Mouse (Mus musculus): ENCODE results near the gene Spryd3.
"Not testable (repeated sequence)": the region's sequence is repeated elsewhere in the genome, so short reads cannot be mapped to it uniquely, and the experiment has no call there.

Spryd3 gene

DNA sequence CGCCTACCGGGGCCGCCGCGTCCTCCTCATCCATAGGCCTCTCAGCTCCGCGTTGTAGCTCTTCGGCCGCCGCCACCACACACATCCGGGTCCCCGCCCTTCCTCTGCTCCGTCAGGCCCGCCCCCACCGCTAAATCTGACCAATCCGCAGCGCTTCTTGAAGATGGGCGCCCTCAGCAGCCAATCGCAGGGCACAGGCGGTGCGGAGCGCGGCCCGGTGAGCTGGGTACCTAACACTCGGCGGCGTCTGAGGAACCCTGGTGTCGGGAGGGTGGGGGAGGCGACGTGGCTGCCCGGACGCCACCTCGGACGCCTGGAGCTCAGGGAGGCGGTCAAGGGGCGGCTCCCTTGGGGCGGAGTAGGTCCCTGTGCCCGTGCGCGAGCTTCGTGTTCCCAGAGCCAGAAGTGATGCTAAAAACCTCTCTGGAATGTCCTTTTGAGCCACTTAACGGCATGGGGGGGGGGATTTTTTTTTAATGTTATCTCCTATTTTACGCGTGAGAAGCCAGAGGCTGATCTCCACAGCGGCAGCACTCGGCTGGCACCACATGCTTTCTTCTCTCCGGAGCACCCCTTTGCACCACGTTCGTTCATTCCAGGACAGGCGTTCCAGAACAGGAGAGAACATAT, at the start of gene Spryd3:
TSS of gene Spryd3 (minus strand) at position 106 of the 630 bp plus-strand sequence.
- peak; percentile 96 for DNase-seq (ENCODE audit: low spot score)

DNA sequence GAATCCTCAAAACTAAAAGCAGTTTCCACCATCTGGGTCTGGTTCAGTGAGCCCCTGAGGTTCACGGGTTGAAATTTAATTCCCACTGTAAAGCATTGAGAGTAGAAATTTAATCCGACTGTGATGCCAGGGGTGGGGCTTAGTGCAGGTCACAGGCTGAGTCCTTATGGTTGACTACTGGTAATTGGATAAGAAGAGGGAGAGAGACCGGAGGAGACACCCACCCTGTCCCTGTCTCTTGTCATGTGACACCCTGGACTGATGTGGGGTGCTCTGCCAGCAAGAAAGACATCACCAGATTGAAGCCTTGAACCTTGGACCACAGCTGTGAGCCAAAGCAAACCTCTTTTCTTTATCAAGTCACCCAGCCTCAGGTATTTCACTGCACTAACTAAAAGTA, 47.0 kb upstream of the Spryd3 start:
- no peak for DNase-seq (ENCODE audit: low spot score)

DNA sequence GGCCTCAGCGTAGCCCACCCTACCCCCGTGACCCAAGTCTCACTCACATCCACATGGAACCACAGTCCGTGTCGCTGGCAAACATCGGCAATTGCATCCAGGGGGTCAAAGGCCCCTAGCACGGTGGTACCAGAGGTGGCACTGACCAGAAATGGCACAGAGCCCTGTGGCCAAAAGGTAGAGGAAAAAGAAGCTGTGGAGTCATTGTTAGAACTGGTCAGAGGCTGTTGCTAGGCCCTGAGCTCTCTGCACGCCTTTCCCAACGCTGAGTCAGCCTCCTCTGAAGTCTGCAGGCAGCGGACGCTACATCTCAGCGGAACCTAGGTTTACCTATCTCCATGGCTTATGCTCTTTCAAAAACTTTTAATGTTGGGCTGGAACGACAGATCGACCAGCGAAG, 43.9 kb upstream of the Spryd3 start:
- DNase-seq (ENCODE audit: low spot score), result no peak

DNA sequence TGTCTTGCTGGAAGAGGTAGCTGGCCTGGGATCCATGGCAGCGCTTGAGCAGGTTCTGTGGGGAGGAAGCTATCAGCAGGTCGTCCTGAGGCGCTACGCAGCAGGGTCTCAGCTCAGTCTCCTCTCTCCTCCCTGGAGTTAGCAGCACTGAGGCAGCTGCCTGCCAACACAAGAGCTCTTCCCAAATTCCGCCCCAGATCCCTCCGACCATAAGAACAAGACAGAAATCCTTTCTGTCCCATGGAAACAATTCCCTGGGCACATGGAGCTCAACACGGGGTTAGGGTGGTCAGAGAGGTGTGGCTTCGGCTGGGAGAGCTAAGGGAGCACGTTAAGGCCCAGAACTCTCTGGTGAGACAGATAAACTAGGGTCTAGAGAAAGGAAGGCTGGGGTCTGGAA, 43.1 kb upstream of the Spryd3 start:
- DNase-seq (ENCODE audit: low spot score), result no peak

DNA sequence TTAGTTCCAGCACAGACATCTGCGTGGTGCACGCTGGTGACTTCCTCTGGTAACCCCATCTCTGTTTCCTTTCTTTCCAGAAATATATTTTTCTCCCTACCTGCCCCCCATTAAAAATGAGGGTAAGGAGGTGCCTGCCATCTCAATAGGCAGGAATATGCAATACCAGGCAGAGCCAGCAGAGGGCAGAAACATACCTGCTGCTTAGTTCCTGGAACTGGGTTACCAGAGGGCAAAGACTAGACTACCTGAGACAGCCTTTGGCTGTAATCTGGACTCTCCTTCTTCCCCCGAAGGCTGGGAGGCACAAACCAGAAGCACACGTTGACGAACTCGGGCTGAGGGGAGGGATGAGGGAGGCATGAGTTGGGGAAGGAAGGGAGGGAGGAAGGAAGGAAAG, 42.2 kb upstream of the Spryd3 start:
- peak; percentile 78 for DNase-seq (ENCODE audit: low spot score)

DNA sequence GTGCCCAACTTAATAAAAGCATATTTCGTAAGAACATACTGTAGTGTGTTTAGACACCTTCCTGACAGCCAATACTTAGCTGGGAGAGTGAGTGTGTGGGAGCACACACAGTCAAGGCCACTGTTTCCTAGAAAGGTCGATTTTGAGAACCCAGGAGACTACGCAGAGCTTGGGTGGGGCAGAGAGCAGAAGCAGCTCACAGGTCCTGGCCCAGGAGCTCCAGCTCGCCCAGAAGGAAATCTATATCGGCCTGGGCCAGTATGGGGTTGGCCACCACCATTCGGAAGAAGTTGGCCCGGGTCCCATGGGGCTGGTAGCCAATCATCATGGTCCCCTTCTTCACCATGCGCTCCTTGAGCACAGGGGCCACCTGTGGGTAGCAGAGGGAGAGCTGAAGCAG, 41.4 kb upstream of the Spryd3 start:
- DNase-seq (ENCODE audit: low spot score), result no peak

DNA sequence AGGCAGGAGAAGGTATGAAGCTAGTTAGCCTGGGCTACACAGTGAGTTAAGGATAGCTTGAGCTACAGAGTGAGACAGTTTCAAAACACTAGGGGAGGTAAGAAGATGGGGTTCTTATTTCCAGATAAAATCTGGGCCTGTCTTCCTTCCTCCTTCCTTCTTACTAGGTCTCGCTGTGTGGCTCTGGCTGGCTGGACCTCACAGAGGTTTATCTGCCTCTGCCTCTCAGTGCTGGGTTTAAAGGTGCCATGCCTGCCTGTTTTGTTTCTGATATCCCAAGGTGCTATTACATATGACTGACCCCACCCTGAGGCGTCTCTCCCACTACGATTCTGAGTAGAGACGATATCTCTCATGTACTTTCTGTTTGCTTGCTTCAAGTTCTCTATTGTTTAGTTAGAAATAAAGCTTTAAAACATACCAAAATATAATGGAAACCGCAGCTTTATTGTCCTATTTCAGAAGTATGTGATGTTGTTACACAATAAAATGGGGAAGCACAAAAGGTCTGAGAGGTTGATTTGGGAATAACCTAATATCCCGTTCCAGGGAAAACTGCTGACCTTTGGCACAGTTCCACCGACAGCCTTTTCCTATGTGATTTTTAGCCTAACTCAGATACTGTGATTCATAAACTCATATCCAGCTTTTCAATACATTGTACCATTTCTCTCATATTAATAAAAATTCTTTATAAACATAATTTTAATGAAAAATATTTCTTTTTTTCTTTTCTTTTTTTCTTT, 40.7 kb upstream of the Spryd3 start:
- DNase-seq (ENCODE audit: low spot score), result no peak

DNA sequence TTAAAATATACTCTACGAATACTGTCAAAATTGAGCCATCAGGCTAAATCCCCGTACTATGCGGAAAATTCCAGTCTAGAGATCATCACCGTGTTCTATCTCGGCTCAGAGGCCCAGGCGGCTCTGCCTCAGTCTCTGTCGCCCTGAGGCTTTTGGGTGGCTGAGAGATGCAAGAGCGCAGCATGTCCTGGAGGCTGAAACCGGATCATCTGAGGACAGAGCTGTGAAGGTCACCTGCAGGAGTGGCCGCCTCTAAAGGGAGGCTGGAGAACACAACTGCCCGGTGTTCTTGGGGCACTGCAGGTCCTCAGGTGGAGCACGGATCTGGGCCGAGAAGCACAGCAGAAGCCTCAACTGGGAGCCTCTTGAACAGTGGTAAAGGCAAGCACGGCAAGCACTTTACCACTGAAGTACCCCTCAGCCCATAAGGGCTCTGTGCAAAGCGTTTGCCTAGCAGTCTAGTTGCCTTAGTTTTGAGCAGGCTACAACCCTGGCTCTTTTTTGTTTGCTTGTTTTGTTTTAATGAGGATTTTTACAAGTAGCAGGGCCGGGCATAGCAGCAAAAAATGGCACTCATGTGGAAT, 39.8 kb upstream of the Spryd3 start:
- no peak for DNase-seq (ENCODE audit: low spot score)

DNA sequence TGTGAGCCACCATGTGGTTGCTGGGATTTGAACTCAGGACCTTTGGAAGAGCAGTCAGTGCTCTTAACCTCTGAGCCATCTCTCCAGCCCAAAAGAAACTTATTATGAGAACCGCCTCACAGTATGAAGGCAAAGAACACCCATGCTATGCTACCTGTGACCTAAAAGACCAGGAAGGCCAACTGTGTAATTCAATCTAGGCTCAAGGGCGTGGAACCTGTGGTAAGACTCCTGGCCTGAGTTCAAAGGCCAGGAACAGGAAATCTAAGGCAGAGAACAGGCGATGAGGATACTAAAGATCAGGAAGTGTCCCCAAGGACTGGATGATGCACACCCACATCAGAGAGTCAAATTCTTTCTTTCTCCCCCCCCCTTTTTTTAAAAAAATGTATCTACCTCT, 37.5 kb upstream of the Spryd3 start:
- DNase-seq (ENCODE audit: low spot score), result no peak

DNA sequence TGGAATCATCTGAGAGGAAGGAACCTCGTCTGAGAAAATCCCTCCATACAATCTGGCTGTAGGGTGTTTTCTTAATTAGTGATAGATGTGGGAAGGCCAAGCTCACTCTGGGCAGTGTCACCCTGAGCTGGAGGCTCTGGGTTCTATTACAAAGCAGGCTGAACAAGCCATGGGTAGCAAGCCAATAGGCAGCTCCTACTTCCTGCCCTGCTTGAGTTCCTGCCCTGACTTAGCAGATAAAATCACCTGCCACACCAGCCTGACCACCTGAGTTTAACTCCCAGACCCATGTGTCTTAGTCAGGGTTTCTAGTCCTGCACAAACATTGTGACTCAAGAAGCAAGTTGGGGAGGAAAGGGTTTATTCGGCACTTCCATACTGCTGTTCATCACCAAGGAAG, 33.0 kb upstream of the Spryd3 start:
- no peak for DNase-seq (ENCODE audit: low spot score)

DNA sequence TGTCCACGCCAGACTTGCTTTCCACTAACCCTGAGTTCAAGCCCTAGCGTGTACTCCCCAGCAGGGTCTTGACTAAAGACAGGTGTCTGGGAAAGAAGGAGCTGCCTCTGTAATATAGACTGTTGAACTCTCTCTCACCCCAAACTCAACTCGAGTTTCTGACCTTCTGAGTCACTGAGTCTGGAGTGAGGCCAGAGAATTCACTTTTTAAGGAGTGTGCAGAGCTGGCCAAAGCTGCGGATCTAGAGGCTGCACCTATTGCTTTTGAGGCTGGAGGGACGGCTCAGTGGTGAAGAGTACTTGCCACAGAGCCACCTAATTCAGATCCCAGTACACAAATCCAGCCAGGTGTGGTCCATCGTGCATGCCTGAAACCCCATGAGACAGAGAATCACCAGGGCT, 31.6 kb upstream of the Spryd3 start:
- DNase-seq (ENCODE audit: low spot score), result peak; percentile 70

DNA sequence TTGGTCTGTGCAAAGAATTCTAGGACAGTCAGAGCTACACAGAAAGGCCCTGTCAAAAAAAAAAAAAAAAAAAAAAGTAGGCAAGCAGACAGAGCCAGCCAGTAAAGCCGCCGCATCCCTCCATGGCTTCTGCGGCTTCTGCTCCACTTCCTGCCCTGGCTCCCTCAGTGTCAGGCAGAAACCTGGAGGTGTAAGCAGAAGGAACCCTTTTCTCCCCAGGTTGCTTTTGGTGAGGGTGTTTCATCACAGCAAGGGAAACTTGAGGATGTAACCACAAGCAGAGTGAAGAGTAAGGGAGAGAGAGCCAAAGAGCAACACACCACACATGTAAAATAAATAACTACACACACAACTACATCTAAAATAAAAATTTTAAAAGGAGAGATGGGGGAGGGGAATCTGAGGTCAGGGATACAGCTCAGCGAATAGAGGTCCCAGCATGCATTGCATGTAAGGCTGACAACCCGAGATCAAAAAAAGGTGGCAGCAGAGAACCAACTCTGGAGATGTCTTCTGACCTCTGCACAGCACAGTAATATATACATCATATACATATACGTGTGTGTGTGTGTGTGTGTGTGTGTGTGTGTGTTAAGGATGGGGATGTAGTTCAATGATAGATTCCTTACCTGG, 29.6 kb upstream of the Spryd3 start:
- no peak for DNase-seq (ENCODE audit: low spot score)

DNA sequence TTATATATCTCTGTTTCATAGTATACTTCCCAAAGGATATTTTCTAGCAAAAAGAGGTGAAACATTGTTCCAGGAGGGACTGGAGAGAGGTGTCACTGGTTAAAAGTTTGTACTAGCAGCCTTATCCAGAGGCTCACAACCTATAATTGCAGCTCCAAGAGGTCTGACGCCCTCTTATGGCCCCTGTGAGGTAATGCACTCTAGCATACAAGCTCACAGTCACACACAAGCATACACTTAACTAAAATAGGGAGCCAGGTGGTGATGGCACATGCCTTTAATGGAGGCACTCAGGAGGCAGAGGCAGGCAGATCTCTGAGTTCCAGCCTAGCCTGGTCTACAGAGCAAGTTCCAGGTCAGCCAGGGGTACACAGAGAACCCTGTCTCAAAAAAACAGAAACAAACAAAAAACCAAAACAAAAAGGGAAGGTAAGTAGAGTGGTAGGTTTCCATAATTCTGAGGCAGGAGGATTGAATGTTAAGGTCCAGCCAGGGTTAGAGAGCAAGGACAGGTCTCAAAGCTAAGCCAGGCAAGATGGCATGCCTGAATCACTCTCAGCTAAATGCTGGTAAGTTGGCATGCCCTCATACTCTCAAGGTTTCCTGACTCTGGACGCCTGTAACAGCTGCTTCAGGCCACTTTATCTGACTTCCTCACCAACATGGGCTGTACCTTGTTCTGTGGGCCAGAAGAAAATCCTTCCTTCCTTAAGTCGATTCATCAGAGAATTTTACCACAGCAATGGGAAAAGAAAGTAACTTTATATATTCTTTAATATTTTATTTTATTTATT, 28.1 kb upstream of the Spryd3 start:
- no peak for DNase-seq (ENCODE audit: low spot score)

DNA sequence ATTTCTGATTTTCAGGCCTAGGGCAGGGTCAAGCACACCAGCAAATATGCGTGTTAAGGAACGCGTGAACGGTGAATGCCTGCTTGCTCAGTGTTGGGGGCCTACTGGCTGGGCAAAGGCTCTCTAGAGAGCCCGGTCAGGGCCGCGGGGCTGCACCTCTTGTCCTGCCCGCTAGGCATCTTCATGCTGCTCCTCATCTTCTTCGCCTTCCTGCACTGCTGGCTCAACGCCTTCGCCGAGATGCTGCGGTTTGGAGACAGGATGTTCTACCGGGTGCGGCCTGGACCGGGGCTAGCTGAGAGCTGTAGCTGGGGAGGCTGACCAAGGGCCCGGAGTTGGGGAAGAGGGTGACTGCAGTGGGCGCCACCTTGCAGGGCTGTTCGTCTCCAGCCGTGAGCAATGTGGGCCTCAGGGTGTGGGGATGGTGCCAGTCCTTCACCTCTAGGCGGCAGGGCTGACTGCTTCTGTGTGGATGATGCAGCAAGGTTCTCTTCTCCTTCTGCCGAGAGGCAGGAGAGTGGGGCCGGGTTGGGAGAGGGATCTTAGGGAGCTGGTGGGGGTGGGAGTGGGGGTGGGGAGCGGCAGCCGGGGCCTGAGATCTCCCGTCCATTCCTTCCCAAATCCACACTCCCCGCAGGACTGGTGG, 24.5 kb upstream of the Spryd3 start:
- DNase-seq (ENCODE audit: low spot score), result no peak

DNA sequence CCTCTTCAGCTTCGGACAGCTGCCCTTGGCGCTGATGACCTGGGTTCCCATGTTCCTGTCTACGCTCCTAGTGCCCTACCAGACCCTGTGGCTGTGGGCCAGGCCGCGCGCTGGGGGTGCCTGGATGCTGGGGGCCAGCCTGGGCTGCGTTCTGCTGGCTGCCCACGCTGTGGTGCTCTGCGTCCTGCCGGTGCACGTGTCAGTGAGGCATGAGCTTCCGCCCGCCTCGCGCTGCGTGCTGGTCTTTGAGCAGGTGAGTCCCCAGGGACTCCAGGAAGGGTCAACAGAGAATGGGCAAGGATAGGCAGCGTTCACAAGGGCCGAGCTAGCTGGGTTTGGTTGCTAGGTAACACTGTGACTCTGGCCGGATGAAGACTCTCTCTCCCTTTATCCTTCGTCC, 20.8 kb upstream of the Spryd3 start:
- DNase-seq (ENCODE audit: low spot score), result no peak

DNA sequence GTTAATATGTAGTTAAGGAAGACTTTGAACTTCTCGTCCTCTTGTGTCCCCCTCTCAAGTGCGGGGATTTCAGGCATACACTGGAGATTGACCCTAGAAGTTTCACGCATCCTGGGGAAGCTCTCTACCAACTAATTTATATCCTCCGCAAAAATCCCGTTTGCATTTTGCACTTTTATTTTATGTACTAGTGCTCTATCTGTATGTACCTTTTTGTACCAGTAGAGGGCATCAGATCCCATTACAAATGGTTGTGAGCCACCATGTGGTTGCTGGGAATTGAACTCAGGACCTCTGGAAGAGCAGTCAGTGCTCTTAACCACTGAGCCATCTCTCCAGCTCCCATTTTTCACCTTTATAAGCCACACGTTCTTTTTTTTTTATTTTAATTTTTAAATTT, 19.0 kb upstream of the Spryd3 start:
- DNase-seq (ENCODE audit: low spot score), result not testable (repeated sequence)

DNA sequence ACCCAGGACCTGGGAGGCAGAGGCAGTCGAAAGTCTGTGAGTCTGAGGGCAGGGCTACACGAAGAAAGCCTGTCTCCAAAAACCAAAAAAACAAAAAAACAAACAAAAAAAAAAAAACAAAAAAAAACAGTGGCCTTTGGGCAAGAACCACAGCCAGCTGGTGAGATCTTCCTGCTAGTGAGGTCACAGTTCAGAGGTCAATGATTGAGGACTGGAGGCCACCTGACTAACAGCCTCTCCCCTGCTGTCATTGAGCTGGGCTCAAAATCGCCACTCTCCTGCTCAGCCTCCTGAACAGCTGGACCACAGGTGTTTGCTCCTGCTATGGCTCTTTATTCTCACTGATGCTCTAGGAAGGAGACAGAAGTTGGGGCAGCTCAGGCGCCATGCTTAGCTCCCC, 16.6 kb upstream of the Spryd3 start:
- DNase-seq (ENCODE audit: low spot score), result peak; percentile 40

DNA sequence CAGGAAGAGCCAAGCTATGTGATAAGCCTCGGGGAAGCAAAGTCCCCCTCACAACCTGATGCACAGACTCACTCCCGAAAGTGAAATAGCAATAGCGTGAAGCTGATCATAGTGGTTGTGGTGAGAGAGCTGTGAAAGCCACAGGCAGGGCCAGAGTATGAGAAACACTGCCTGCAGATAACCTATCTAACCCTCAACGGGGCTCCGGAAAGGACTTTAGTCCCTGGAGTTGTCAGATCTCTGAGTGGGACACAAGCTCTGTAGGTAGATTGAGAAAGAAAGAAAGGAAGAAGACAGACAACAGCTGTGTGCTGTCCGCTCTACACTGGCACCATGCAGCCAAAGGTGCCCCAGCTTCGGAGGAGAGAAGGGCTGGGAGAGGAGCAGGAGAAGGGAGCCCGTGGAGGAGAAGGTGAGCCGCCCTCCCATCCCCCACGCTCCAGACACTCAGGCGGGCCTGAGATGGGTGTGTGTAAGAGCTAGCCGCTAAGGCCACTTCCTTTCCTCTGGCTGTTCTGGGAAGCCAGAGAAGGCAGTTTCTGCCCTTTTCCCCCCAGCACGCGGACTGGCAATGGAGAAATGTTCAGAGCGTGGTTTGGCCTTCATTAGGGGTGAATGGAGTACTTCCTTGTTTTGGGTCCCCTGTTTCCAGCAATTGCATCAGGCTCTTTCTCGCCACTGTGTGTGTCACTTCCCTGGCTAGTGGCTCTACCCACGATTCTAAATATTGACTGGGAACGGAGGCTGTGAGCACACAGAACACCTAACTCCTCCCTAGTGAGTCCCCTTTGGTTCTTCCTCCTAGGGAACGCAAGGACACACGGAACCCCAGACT, 14.5 kb upstream of the Spryd3 start, which contains the start of gene Soat2:
TSS of gene Soat2 (plus strand) at position 226 of the 835 bp plus-strand sequence.
- DNase-seq (ENCODE audit: low spot score), result no peak

DNA sequence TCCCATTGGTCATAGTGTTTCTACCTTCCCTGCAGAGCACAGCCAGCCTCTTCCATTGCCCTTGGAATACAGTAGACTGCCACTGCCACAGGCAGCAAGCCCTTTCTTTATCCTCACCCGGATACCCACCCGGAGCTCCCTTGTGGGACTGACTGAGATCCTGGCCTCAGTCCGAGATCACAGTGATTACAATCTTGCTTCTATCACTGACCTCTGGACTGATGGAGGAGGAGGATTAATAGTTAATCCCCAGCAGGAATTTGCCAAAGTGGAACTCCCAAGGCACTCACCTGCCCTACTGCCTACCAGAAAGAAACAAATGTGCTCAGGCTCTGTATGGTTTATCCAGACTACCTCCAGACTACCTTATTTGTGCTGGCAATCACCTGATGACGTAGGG, 13.5 kb upstream of the Spryd3 start:
- no peak for DNase-seq (ENCODE audit: low spot score)

DNA sequence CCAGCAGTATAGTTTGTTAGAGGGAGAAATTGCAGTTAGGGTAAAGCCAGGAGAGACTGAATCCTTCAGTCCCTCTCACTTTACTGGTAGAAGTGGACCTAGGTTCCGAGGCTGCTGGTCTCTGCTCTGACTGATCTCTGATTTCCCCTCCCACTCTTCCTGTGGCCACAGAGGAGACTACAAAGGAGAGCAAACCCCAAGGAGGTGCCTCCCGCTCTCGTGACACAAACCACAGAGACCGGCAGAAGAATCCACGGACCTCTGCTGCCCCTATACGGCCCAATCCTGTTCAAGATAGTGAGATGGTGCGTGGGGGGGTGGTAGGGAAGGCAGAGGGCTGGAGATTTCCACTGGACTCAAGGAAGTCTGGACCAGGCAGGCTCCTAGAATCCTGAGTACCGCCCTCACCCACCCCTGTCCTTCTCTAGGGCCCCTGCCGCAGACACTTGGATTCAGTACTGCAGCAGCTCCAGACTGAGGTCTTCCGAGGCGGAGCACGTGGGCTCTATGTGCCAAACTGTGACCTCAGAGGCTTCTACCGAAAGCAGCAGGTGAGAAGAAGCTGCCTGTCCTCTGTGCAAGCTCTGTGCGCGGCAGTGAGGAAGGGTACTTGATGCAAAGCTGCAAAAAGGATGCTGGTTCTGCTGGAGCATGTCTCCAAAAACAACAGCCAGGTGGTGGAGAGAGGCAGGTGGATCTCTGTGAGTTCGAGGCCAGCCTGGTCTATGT, 11.8 kb upstream of the Spryd3 start:
- DNase-seq (ENCODE audit: low spot score), result no peak
